Mouse (Mus musculus) stomach, embryonic 16.5 days (tissue): Measurements from ENCODE around the gene Pttg1ip. TPM values are rescaled to one million over a fixed set of nuclear protein-coding genes. Genes with fewer than 3 reads are reported as not detected.

Experiments used
- ATAC-seq: fragments of 200-750 bp; cut with Nextera tagmentation; 2 replicates; pipeline ENCODE4 v1.8.0; 2017; ENCODE audit warnings: moderate number of reproducible peaks, moderate TSS enrichment; ENCODE audit not compliant: insufficient read depth, low FRiP score
- H3K27ac ChIP-seq: fragments of 300-500 bp; sonication (generic); 2 replicates; pipeline ENCODE4 v1.5.1; 2014; ENCODE audit warnings: low read length
- H3K27me3 ChIP-seq: fragments of 300-500 bp; sonication (generic); 2 replicates; pipeline ENCODE4 v1.6.1; 2014; ENCODE audit warnings: low read length, control low read depth, mixed read lengths; ENCODE audit not compliant: control insufficient read depth, insufficient read depth
- H3K36me3 ChIP-seq: fragments of 300-500 bp; sonication (generic); 2 replicates; pipeline ENCODE4 v1.6.1; 2014; ENCODE audit warnings: low read length; ENCODE audit not compliant: control insufficient read depth, insufficient read depth
- H3K4me1 ChIP-seq: fragments of 300-500 bp; sonication (generic); 2 replicates; pipeline ENCODE4 v1.6.1; 2014; ENCODE audit warnings: low read length, control low read depth, mixed read lengths; ENCODE audit not compliant: control insufficient read depth, insufficient read depth
- H3K4me2 ChIP-seq: fragments of 300-500 bp; sonication (generic); 2 replicates; pipeline ENCODE4 v1.6.1; 2014; ENCODE audit warnings: low read depth, low read length, mixed read lengths
- H3K4me3 ChIP-seq: fragments of 300-500 bp; sonication (generic); replicated peaks from 2 replicates; pipeline ENCODE4 v1.5.1; 2014; ENCODE audit warnings: mild to moderate bottlenecking, low read length
- H3K9ac ChIP-seq: fragments of 300-500 bp; sonication (generic); 2 replicates; pipeline ENCODE4 v1.6.1; 2014; ENCODE audit warnings: low read length
- H3K9me3 ChIP-seq: fragments of 300-500 bp; sonication (generic); replicated peaks from 2 replicates; pipeline ENCODE4 v1.6.1; 2016; ENCODE audit warnings: low read length, control low read depth; ENCODE audit not compliant: control insufficient read depth
- WGBS: fragments of 180-500 bp; shearing (Covaris S2); extraction: QIAGEN DNeasy Blood & Tissue Kit; methylation state at CpG from one replicate; pipeline ENCODE4 v1.1.7; 2014; 5-methylcytosine and 5-hydroxymethylcytosine counted together
- polyA plus RNA-seq: library from polyadenylated mRNA; unstranded; fragments of >200 nt; fragmentation: Nextera tagmentation; extraction: Ambion mirVana; gene quantifications from 2 replicates; pipeline ENCODE4 v1.2.1, GENCODE M21; 2015

Pttg1ip gene
- polyA plus RNA-seq, 1 experiment from 2014 or later: 210 TPM

DNA sequence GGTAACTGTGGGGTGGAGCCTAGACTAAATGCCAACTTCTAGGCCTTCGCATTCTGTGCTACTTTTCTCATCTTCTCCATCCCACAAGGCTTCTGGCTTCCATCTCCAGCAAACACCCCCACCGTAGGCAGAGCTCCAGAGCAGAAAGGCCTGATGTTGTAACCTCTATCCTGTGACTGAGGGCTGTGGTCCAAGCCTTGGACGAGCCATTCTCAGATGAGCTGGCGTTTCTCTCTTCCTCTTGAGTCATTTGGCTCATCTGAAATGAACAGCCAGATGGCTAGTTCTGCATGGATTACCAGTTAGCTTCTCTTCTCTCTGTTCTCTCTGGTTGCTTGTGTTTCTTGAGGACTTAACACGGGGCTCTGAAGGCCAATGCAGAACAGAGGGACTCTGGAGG is 36.6 kb upstream of the Pttg1ip start:
- H3K4me1 ChIP-seq: no peaks in the 10 kb centered on the region; the same call in 1 of the 2 replicates
- H3K9me3 ChIP-seq: no peaks in the 10 kb centered on the region
- no peak overlapping the region for H3K4me3 ChIP-seq
- no peaks in the 10 kb centered on the region for H3K27me3 ChIP-seq
- H3K9ac ChIP-seq: no peak overlapping the region
- H3K4me2 ChIP-seq: no peak overlapping the region
- 71% methylated on average over 5 of the region's 5 CpGs for WGBS
- no peak for ATAC-seq
- H3K36me3 ChIP-seq: no peaks in the 10 kb centered on the region
- H3K27ac ChIP-seq: no peak overlapping the region

DNA sequence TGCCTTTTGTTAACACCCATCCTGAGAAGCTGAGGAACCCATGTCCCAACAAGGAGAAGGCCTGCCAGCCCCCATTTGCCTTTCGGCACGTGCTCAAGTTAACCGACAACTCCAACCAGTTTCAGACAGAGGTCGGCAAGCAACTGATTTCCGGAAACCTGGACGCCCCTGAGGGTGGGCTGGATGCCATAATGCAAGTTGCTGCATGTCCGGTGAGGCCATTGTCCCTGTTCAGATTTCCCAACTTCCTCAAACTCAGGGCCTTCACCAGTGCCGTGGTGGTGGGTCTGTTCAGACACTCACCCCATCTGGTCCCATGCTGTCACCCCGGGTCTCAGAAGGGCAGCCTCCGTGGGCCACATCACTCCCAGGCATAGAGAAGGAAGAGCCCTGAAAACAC is 32.9 kb upstream of the Pttg1ip start:
- Histone ChIP-seq H3K9me3 (no peaks in the 10 kb centered on the region), H3K4me3 (no peak overlapping the region), H3K4me1 (peaks cover 2% of the 10 kb centered on the region; the same call in 1 of the 2 replicates), H3K36me3 (no peaks in the 10 kb centered on the region), H3K9ac (no peak overlapping the region), H3K4me2 (no peak overlapping the region), H3K27ac (no peak overlapping the region), H3K27me3 (no peaks in the 10 kb centered on the region)
- WGBS: 68% methylated on average over 10 of the region's 10 CpGs
- no peak for ATAC-seq

DNA sequence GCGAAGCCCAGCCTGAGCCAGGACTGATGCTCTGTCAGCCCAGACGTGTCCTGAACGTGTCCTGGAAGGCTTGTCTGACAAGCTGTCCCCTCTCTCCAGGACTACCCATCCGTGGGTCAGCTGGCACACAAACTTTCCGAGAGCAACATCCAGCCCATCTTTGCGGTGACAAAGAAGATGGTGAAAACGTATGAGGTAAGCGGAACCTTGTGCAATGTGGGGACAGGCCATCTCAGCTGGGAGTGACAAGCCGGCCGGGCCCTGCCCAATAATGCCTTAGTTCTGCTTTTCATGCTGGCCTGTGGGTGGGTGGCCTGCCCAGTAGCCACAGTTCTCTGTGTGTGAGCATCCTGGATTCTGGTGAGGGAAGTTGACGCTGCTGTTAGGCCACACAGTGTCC is 30.6 kb upstream of the Pttg1ip start:
- Histone ChIP-seq H3K9ac (no peak overlapping the region), H3K4me1 (peaks cover 2% of the 10 kb centered on the region; the same call in 1 of the 2 replicates), H3K27ac (0 out of 2 replicates have a peak overlapping the region, but pooled peaks have one; percentile 12), H3K9me3 (no peaks in the 10 kb centered on the region), H3K36me3 (no peaks in the 10 kb centered on the region), H3K27me3 (no peaks in the 10 kb centered on the region), H3K4me2 (no peak overlapping the region), H3K4me3 (no peak overlapping the region)
- ATAC-seq: peak; percentile 27; the same call in 1 of the 2 replicates
- WGBS: 72% methylated on average over 11 of the region's 11 CpGs

DNA sequence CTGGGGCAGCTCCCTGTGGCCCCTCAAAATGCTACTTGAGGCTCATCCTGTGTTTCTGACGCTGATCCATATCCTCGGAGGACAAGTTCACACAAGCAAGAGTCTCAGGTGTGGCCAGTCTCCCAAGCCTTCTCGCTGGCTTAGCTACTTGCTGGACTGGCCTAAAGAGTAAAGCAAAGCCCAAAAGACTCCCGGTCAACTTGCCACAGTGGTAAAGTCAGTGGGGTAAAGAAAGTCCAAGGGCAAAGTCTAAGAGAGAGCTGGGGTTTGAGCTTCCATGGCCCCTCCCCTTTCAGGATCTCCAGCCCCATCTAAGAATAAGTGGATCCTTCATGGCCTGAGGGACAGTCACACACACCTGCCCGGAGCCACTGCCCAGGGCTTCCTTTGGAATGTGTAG is 29.4 kb upstream of the Pttg1ip start:
- H3K9me3 ChIP-seq: no peaks in the 10 kb centered on the region
- no peak overlapping the region for H3K4me3 ChIP-seq
- no peak for ATAC-seq
- no peak overlapping the region for H3K27ac ChIP-seq
- H3K9ac ChIP-seq: no peak overlapping the region
- WGBS: 73% methylated on average over 5 of the region's 5 CpGs
- H3K4me1 ChIP-seq: peaks cover 2% of the 10 kb centered on the region; the same call in 1 of the 2 replicates
- no peaks in the 10 kb centered on the region for H3K36me3 ChIP-seq
- H3K4me2 ChIP-seq: no peak overlapping the region
- no peaks in the 10 kb centered on the region for H3K27me3 ChIP-seq

DNA sequence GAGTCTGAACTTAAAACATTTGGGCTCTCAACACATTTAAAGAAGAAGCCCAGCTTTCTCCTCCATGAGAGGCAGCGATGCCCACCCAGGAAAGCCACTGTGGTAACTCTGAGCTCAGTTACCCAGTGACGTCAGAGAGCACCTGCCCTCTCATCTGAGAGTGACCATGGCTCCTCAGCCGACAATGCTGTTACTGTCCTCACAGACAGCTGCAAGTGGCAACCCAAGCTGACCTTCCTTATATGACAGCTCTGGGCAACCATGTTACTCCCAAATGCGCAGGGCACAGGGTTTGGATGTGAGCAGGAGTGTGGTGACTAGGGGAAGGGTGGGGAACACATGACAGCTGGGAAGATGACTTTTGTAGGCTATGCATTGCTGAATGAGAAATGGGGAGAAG is 28.2 kb upstream of the Pttg1ip start:
- no peak overlapping the region for H3K4me2 ChIP-seq
- peaks cover 2% of the 10 kb centered on the region; the same call in 1 of the 2 replicates for H3K4me1 ChIP-seq
- H3K27me3 ChIP-seq: no peaks in the 10 kb centered on the region
- H3K4me3 ChIP-seq: no peak overlapping the region
- H3K9ac ChIP-seq: no peak overlapping the region
- H3K27ac ChIP-seq: no peak overlapping the region
- ATAC-seq: no peak
- no peaks in the 10 kb centered on the region for H3K36me3 ChIP-seq
- 75% methylated on average over 4 of the region's 4 CpGs for WGBS
- H3K9me3 ChIP-seq: no peaks in the 10 kb centered on the region

DNA sequence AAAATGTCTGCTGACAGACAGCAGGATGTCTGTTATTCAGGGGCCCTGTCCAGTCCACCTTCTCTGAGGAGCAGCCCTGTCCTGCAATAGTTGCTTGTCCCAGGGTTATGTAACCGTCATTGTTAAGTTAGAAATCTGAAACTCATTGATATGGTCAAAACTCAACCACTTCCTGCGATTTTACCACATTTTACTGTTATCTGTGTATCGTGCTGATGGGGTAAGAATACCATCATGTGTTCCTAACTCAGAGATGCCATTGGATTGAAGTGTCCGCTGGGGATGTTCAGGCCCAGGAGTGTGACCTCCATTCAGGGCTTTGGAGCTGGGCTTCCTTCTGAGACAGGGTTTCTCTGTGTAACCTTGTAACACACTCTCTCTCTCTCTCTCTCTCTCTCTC is 26.6 kb upstream of the Pttg1ip start:
- Histone ChIP-seq H3K4me1 (peaks cover 2% of the 10 kb centered on the region; the same call in 1 of the 2 replicates), H3K36me3 (no peaks in the 10 kb centered on the region), H3K4me3 (no peak overlapping the region), H3K9me3 (no peaks in the 10 kb centered on the region), H3K9ac (no peak overlapping the region), H3K27ac (no peak overlapping the region), H3K27me3 (no peaks in the 10 kb centered on the region), H3K4me2 (no peak overlapping the region)
- ATAC-seq: no peak
- 85% methylated on average over 4 of the region's 4 CpGs for WGBS

DNA sequence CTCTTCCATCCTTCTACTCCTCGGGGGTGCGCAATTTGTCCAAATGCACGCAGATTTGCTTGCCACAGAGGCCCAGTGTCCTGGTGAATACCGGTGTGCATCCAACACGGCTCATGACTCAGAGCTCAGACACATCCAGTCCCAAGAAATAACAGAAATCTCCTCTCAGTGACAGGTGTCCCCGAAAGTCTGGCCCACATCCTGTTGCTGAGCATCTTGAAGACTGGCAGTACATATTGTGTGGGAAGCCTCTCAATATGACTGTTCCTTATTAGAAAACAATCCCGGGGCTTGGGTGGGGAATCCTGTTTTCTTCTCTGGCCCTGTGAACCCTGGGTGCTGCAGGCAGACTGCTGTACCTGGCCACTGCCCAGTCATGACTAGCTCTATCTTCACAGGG is 24.9 kb upstream of the Pttg1ip start:
- Histone ChIP-seq H3K4me2 (no peak overlapping the region), H3K4me1 (no peaks in the 10 kb centered on the region), H3K27ac (no peak overlapping the region), H3K27me3 (no peaks in the 10 kb centered on the region), H3K9ac (no peak overlapping the region), H3K4me3 (no peak overlapping the region), H3K9me3 (no peaks in the 10 kb centered on the region), H3K36me3 (no peaks in the 10 kb centered on the region)
- 89% methylated on average over 7 of the region's 7 CpGs for WGBS
- ATAC-seq: no peak

DNA sequence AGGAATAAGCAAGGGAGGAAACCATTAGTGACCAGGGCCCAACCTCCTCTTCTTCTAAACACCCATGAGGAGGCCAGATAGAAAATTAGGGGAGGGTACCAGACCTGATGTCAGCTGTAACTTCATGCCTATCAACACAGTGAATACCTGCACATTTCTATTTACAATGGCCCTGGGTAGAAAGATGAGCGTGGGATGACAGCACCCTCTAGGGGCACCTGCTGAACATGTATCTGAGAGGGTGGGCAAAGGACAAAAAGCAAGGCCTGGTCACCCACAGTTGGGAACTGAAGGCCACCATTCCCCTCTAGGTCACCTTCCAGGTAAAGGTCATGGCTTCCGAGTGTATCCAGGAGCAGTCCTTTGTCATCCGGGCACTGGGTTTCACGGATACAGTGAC is 23.9 kb upstream of the Pttg1ip start:
- Histone ChIP-seq H3K9ac (no peak overlapping the region), H3K4me1 (no peaks in the 10 kb centered on the region), H3K27ac (no peak overlapping the region), H3K27me3 (no peaks in the 10 kb centered on the region), H3K4me2 (no peak overlapping the region), H3K4me3 (no peak overlapping the region), H3K36me3 (no peaks in the 10 kb centered on the region), H3K9me3 (no peaks in the 10 kb centered on the region)
- no peak for ATAC-seq
- WGBS: 86% methylated on average over 4 of the region's 4 CpGs

DNA sequence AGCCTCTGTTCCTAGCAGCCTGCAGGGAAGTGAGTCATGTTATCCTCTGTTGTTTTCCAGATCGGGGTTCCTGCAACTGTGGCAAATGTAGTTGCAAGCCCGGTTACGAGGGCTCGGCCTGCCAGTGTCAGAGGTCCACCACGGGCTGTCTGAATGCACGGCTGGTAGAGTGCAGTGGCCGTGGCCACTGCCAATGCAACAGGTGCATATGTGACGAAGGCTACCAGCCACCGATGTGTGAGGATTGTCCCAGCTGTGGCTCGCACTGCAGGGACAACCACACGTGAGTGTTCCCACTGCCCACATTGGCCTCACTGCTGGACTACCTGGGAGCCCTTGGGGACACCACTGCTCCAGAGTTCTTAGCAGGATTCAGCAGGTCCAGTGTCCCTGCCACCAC is 21.4 kb upstream of the Pttg1ip start:
- 84% methylated on average over 11 of the region's 11 CpGs for WGBS
- no peaks in the 10 kb centered on the region for H3K4me1 ChIP-seq
- no peak overlapping the region for H3K4me2 ChIP-seq
- no peak overlapping the region for H3K27ac ChIP-seq
- H3K27me3 ChIP-seq: no peaks in the 10 kb centered on the region
- no peak for ATAC-seq
- no peaks in the 10 kb centered on the region for H3K9me3 ChIP-seq
- no peak overlapping the region for H3K9ac ChIP-seq
- no peaks in the 10 kb centered on the region for H3K36me3 ChIP-seq
- no peak overlapping the region for H3K4me3 ChIP-seq

DNA sequence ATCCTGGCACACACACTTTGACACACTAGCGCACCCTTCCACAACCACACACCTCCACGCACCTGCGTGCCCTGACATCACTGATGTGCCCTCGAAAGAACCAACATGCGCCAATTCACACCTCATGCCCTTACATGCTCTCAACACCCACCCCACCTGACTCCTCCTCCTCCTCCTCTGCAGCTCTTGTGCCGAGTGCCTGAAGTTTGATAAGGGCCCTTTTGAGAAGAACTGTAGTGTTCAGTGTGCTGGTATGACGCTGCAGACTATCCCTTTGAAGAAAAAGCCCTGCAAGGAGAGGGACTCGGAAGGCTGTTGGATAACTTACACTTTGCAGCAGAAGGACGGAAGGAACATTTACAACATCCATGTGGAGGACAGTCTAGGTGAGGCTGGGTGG is 20.7 kb upstream of the Pttg1ip start:
- ATAC-seq: no peak
- H3K9me3 ChIP-seq: no peaks in the 10 kb centered on the region
- H3K4me2 ChIP-seq: no peak overlapping the region
- no peak overlapping the region for H3K27ac ChIP-seq
- WGBS: 81% methylated on average over 9 of the region's 9 CpGs
- H3K4me3 ChIP-seq: no peak overlapping the region
- H3K36me3 ChIP-seq: no peaks in the 10 kb centered on the region
- no peak overlapping the region for H3K9ac ChIP-seq
- H3K4me1 ChIP-seq: no peaks in the 10 kb centered on the region
- no peaks in the 10 kb centered on the region for H3K27me3 ChIP-seq
